Mouse (Mus musculus) ES-CJ7 (cell line): ENCODE measurements around the gene Cav3.

Experiments
- DNase-seq: peaks from one replicate; pipeline ENCODE4 v3.0.0; 2011; ENCODE audit warnings: low read depth, low spot score

Gene Cav3

GRCm38 (mm10) chr6:112459341-112459749 is at the start of gene Cav3:
Gene Cav3 (plus strand): TSS chr6:112459505.
- DNase-seq, result no peak

- DNase-seq, result no peak
These were observed 40.0 kb upstream of the Cav3 start for GRCm38 (mm10) chr6:112419333-112419732.

GRCm38 (mm10) chr6:112420883-112421282 is 38.4 kb upstream of the Cav3 start:
- DNase-seq, result no peak

GRCm38 (mm10) chr6:112423746-112424501 is 35.4 kb upstream of the Cav3 start:
- DNase-seq, result no peak

GRCm38 (mm10) chr6:112426018-112426732 is 33.1 kb upstream of the Cav3 start:
- no peak for DNase-seq

GRCm38 (mm10) chr6:112445675-112446074 is 13.6 kb upstream of the Cav3 start:
- no peak for DNase-seq

GRCm38 (mm10) chr6:112461459-112461858 is 2.2 kb downstream of the Cav3 start:
- no peak for DNase-seq

GRCm38 (mm10) chr6:112463331-112463730 is 4.0 kb downstream of the Cav3 start:
- no peak for DNase-seq

- DNase-seq, result no peak
These were observed 6.1 kb downstream of the Cav3 start for GRCm38 (mm10) chr6:112465441-112465840.

- no peak for DNase-seq
These were observed 6.7 kb downstream of the Cav3 start for GRCm38 (mm10) chr6:112466001-112466400.

- no peak for DNase-seq
These were observed 12.3 kb downstream of the Cav3 start for GRCm38 (mm10) chr6:112471644-112472043.

GRCm38 (mm10) chr6:112479861-112480260 is 20.6 kb downstream of the Cav3 start:
- peak; percentile 71 for DNase-seq

GRCm38 (mm10) chr6:112484316-112484715 is 25.0 kb downstream of the Cav3 start:
- DNase-seq, result peak; percentile 51

GRCm38 (mm10) chr6:112487993-112488392 is 28.7 kb downstream of the Cav3 start:
- no peak for DNase-seq

- DNase-seq, result no peak
These were observed 29.5 kb downstream of the Cav3 start for GRCm38 (mm10) chr6:112488821-112489180.

GRCm38 (mm10) chr6:112489181-112489909 is 30.0 kb downstream of the Cav3 start:
- no peak for DNase-seq

- DNase-seq, result no peak
These were observed 30.7 kb downstream of the Cav3 start, which contains the start of gene Oxtr for GRCm38 (mm10) chr6:112489910-112490559. Gene Oxtr (minus strand): TSS chr6:112489943.

- peak; percentile 85 for DNase-seq
These were observed 31.4 kb downstream of the Cav3 start for GRCm38 (mm10) chr6:112490625-112491242.

GRCm38 (mm10) chr6:112491521-112491920 is 32.2 kb downstream of the Cav3 start:
- no peak for DNase-seq

GRCm38 (mm10) chr6:112492656-112493055 is 33.4 kb downstream of the Cav3 start:
- no peak for DNase-seq

- no peak for DNase-seq
These were observed 34.1 kb downstream of the Cav3 start for GRCm38 (mm10) chr6:112493371-112493770.
